Mouse (Mus musculus) adrenal gland, postnatal 36 days (tissue): ENCODE measurements at regions not wholly inside any gene's neighbourhood (a gene's known extent, or its start where the extent isn't known, plus 50 kb on each side); places are given as distances from the start of the nearest gene placed in this dataset.
A peak's percentile ranks its signal among the peaks of the same experiment; 100 is the strongest.

Source experiments
- DNase-seq, 2 experiments: peaks; one replicate each; pipeline ENCODE4 v3.0.0; 2021; ENCODE audit warnings: mixed read lengths in 1 of 2

- peak; percentile 17 to 29 for DNase-seq
These were observed 52.2 kb upstream of the Foxo6 start for GRCm38 (mm10) chr4:120339371-120339770.

- no peak for DNase-seq
These were observed 53.5 kb upstream of the Foxo6 start for GRCm38 (mm10) chr4:120340686-120341085.

GRCm38 (mm10) chr4:120341933-120342332 is 54.8 kb upstream of the Foxo6 start:
- no peak for DNase-seq

GRCm38 (mm10) chr4:120342658-120343057 is 55.5 kb upstream of the Foxo6 start:
- no peak for DNase-seq

GRCm38 (mm10) chr4:120345676-120346465 is 58.7 kb upstream of the Foxo6 start:
- no peak for DNase-seq

- no peak for DNase-seq
These were observed 55.2 kb upstream of the Scmh1 start for GRCm38 (mm10) chr4:120349841-120350240.

GRCm38 (mm10) chr4:120353784-120354183 is 51.3 kb upstream of the Scmh1 start:
- DNase-seq, result no peak
